Mouse (Mus musculus) left cerebral cortex, adult 18-20 months (tissue): Measurements from ENCODE around the gene Pmf1. TPM values are rescaled to one million over a fixed set of nuclear protein-coding genes. Genes with fewer than 3 reads are reported as not detected.
"Not testable (repeated sequence)": the region's sequence is repeated elsewhere in the genome, so short reads cannot be mapped to it uniquely, and the experiment has no call there.

Experiments
- DNase-seq, 2 experiments: peaks; one replicate each; pipeline ENCODE4 v3.0.0; 2021 to 2022; ENCODE audit warnings: low spot score in 2 of 2, mixed read lengths in 1 of 2
- total RNA-seq, 2 experiments: library from RNA; stranded (reverse); gene quantifications; 2 replicates each; pipeline ENCODE4 v1.2.3; 2021

Pmf1 gene
- total RNA-seq, 2 experiments from 2014 or later, result 5.2 to 6.2 TPM

DNA sequence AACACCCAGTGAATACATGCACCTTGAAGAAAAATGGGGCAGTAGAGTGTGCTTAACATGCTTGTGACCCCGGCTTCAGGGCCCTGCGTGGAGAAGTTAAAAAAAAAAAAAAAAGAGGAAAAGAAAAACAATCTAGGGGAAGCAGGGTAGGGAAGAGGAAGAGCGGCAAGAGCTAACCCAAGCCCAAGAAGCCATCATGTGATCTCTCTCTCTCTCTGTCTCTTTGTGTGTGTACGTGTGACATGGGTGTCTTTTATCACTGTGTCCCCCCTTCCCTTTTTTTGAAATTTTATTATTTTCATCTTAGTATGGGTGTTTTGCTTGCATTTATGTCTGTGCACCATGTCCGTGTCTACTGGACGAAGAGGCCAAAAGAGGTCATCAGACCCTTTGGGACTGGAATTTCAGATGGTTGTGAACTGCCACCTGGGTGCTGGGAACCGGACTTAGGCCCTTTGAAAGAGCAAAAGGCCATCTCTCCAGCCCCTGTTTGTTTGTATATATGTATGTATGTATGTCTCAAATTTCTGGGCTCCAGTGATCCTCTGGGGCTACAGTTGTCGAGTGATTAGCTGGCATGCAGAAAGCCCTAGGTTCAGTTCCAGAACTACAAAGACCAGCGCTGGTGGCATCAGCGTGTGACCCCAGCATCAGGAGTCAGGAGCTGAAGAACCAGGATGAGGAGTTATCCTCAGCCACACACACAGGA is 6.5 kb downstream of the Pmf1 start:
- no peak for DNase-seq

DNA sequence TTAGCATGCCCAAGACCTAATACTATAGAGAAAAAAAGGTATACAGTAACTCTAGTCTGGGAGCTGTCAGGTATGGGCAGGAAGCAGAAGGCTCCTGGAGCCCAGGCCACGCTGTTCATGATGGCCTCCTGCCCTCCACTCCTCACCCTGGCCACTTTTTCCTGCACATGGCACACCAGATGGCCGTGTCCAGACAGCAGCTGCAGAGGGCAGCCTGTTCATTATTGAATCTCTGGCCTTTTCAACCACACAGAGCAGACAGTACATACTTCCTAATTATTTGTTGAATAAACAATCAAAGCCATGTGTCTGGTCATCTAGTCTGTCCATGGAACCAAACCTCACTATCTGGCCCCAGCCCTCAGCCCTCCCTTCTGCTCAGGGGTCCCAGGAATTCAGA is 11.5 kb downstream of the Pmf1 start:
- no peak for DNase-seq

- DNase-seq, result no peak
Observed at GRCm38 (mm10) chr3:88395742-88396141, 14.4 kb downstream of the Pmf1 start.

GRCm38 (mm10) chr3:88395288-88395687 is 14.8 kb downstream of the Pmf1 start:
- no peak for DNase-seq

GRCm38 (mm10) chr3:88393776-88394375 is 16.3 kb downstream of the Pmf1 start:
- DNase-seq, result no peak

GRCm38 (mm10) chr3:88384364-88384763 is 25.8 kb downstream of the Pmf1 start, which contains the start of gene Bglap:
Gene Bglap (minus strand): TSS chr3:88384464.
- DNase-seq, result no peak

DNA sequence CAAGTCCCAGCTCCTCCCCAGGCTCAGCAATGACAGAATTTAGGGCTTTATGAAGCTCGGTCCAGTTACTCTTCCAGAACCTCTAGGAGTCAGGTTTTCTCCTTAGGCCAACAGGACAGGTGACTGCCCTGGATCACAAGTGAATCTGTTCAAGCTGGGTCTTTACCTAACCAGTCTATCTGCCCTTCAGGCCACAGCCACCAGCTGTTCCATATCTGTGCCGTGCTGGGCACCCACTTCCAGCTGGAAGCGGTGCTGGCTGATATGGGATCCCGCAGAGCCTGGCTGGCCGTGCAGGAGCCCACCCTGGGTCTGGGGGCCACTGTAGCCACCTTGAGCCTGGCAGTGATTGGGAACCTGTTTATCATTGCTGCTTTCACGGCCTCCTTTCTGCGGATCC is 27.7 kb downstream of the Pmf1 start:
- DNase-seq, result not testable (repeated sequence)

- DNase-seq, result peak in 1 of 2 experiments; percentile 37
Observed at GRCm38 (mm10) chr3:88381389-88382315, 28.5 kb downstream of the Pmf1 start.

DNA sequence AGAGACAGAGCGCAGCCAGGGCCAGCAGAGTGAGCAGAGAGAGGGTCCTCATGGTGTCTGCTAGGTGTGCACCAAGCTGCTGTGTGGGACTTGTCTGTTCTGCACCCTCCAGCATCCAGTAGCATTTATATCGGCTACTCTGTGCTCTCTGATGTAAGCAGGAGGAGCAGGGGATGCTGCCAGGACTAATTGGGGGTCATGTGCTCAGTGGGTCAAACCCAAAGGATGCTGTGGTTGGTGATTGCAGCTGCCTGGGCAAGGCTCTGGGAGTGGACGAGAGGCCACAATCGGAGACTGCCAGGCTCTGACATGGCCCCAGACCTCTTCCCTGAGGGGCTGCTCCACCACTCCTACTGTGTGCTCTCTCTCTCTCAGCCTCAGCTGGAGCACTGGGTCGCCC is 31.5 kb downstream of the Pmf1 start, which contains the start of gene Bglap2:
Gene Bglap2 (minus strand): TSS at position 101 of the 400 bp plus-strand sequence.
- not testable (repeated sequence) for DNase-seq

- DNase-seq, result not testable (repeated sequence)
Observed at GRCm38 (mm10) chr3:88376644-88377043, 33.5 kb downstream of the Pmf1 start.

DNA sequence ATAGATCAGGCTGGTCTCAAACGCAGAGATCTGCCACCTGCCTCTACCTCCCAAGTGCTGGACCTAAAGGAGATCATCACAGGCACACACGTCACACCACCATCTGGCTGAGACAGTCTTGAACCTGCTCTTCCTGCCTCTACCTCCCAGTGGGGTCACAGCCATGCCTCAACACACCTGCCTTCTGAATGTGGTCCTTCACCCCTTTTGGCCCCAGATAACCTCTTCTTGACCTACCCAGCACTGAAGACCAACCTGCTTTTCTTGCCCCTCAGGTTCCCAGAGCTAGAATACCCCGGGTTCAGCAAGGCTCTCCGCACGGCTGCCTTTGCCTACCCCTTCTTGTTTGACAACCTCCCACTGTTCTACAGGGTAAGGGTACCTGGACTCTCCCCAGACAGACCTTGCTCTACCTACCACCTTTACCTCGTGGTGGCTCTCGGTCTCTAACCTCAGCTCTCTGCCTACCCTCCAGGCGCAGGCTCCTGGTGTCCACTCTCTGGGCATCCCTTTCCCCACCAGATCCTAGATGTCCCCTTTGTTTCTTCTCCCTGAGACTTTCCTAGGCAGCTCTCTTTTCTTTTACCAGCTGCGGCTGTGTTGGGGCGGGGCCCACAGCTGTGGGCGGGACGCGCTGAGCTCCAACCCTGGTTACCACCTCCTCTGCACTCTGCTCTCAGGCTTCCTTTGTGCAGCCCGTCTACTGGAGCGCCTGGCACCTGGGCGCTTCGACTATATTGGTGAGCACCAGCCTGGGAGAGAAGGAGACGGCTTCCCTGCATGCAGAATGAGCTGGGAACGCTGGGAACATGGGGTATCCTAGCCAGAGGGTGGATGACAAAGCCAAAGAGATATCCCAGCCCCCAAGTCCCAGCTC is 34.1 kb downstream of the Pmf1 start:
- not testable (repeated sequence) for DNase-seq

DNA sequence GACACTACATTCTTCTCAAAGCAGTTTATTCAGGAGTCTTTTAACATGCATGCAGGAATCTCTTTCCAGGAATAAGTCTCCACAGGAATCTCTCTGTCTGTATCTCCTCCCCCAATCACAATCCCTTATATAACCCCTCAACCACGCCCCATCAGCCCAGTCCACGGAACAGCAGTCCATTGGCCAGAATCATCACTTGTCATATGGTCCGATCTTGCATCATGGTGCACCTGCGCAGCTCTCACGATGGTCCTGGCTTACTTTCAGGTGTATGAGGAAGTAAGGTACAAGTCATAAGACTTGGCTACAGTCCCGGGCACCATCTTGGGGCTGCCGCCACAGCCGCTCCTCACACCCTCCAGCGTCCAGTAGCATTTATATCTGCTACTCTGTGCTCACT is 37.5 kb downstream of the Pmf1 start, which contains the start of gene Bglap3:
Gene Bglap3 (minus strand): TSS at position 101 of the 400 bp plus-strand sequence.
- DNase-seq, result not testable (repeated sequence)

- not testable (repeated sequence) for DNase-seq
Observed at GRCm38 (mm10) chr3:88368511-88368910, 41.6 kb downstream of the Pmf1 start.

DNA sequence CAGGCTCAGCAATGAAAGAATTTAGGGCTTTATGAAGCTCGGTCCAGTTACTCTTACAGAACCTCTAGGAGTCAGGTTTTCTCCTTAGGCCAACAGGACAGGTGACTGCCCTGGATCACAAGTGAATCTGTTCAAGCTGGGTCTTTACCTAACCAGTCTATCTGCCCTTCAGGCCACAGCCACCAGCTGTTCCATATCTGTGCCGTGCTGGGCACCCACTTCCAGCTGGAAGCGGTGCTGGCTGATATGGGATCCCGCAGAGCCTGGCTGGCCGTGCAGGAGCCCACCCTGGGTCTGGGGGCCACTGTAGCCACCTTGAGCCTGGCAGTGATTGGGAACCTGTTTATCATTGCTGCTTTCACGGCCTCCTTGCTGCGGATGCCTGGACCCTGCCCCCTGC is 42.6 kb downstream of the Pmf1 start:
- not testable (repeated sequence) for DNase-seq

DNA sequence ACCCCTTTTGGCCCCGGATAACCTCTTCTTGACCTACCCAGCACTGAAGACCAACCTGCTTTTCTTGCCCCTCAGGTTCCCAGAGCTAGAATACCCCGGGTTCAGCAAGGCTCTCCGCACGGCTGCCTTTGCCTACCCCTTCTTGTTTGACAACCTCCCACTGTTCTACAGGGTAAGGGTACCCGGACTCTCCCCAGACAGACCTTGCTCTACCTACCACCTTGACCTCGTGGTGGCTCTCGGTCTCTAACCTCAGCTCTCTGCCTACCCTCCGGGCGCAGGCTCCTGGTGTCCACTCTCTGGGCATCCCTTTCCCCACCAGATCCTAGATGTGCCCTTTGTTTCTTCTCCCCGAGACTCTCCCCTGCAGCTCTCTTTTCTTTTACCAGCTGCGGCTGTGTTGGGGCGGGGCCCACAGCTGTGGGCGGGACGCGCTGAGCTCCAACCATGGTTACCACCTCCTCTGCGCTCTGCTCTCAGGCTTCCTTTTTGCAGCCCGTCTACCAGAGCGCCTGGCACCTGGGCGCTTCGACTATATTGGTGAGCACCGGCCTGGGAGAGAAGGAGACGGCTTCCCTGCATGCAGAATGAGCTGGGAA is 43.2 kb downstream of the Pmf1 start:
- peak; percentile 59 to 78 for DNase-seq

GRCm38 (mm10) chr3:88365705-88366361 is 44.3 kb downstream of the Pmf1 start:
- DNase-seq, result peak; percentile 40 to 57

- no peak for DNase-seq
Observed at GRCm38 (mm10) chr3:88364337-88364736, 45.8 kb downstream of the Pmf1 start, which contains the start of gene Paqr6. Gene Paqr6 (plus strand): TSS chr3:88364584.

DNA sequence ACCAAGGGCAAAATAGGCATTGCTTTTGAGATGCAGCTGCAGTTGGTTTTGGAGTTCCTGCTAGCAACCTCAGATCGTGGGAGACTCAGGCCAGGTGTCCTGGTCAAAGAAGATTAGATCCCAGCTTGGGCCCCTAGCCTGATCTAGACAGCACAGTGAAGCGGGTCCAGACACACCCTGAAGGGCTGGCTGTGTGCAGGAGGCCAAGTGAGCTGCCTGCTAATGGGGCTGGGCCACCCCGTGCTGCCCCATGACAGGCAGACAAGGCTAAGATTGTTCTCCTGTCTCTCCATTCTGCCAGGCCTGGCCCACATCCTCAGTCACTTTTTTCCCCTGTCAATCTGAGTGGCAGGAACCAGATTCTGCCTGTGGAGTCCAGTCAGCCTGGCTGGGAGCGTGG is 46.4 kb downstream of the Pmf1 start:
- DNase-seq, result no peak

- DNase-seq, result no peak
Observed at GRCm38 (mm10) chr3:88361612-88362313, 48.4 kb downstream of the Pmf1 start.
